Mouse (Mus musculus) neural tube, embryonic 13.5 days (tissue): ENCODE data around the gene Rhob. TPM values are rescaled to one million over a fixed set of nuclear protein-coding genes. Genes with fewer than 3 reads are reported as not detected.
"Not testable (repeated sequence)": the region's sequence is repeated elsewhere in the genome, so short reads cannot be mapped to it uniquely, and the experiment has no call there.

Experiments used
- ATAC-seq: fragments of 200-750 bp; cut with Nextera tagmentation; 2 replicates; pipeline ENCODE4 v1.8.0; 2017; ENCODE audit warnings: low read depth, mild to moderate bottlenecking, moderate TSS enrichment, moderate library complexity
- H3K27ac ChIP-seq: fragments of 300-500 bp; sonication (generic); replicated peaks from 2 replicates; pipeline ENCODE4 v1.5.1; 2015; ENCODE audit warnings: moderate library complexity, mild to moderate bottlenecking, inconsistent platforms
- H3K27me3 ChIP-seq: fragments of 300-500 bp; sonication (generic); 2 replicates; pipeline ENCODE4 v1.6.1; 2015; ENCODE audit warnings: mild to moderate bottlenecking, inconsistent platforms
- H3K36me3 ChIP-seq: fragments of 300-500 bp; sonication (generic); 2 replicates; pipeline ENCODE4 v1.6.1; 2015; ENCODE audit warnings: mild to moderate bottlenecking, inconsistent platforms
- H3K4me1 ChIP-seq: fragments of 300-500 bp; sonication (generic); replicated peaks from 2 replicates; pipeline ENCODE4 v1.6.1; 2015; ENCODE audit warnings: inconsistent platforms
- H3K4me2 ChIP-seq: fragments of 300-500 bp; sonication (generic); 2 replicates; pipeline ENCODE4 v1.6.1; 2015; ENCODE audit warnings: inconsistent platforms, mild to moderate bottlenecking, moderate library complexity
- H3K4me3 ChIP-seq: fragments of 300-500 bp; sonication (generic); 2 replicates; pipeline ENCODE4 v1.5.1; 2015; ENCODE audit warnings: mild to moderate bottlenecking, inconsistent platforms
- H3K9ac ChIP-seq: fragments of 300-500 bp; sonication (generic); 2 replicates; pipeline ENCODE4 v1.6.1; 2015; ENCODE audit warnings: moderate library complexity, mild to moderate bottlenecking, inconsistent platforms
- H3K9me3 ChIP-seq: fragments of 300-500 bp; sonication (generic); 2 replicates; pipeline ENCODE4 v1.6.1; 2016; ENCODE audit warnings: inconsistent platforms
- WGBS: fragments of 180-500 bp; shearing (Covaris S2); methylation state at CpG from one replicate; pipeline ENCODE4 v1.1.7; 2015; 5-methylcytosine and 5-hydroxymethylcytosine counted together
- polyA plus RNA-seq: library from polyadenylated mRNA; unstranded; fragments of >200 nt; fragmentation: Nextera tagmentation; extraction: Ambion mirVana; gene quantifications from 2 replicates; pipeline ENCODE4 v1.2.1, GENCODE M21; 2015

Rhob gene
- polyA plus RNA-seq, 1 experiment from 2014 or later = 81.1 TPM

DNA sequence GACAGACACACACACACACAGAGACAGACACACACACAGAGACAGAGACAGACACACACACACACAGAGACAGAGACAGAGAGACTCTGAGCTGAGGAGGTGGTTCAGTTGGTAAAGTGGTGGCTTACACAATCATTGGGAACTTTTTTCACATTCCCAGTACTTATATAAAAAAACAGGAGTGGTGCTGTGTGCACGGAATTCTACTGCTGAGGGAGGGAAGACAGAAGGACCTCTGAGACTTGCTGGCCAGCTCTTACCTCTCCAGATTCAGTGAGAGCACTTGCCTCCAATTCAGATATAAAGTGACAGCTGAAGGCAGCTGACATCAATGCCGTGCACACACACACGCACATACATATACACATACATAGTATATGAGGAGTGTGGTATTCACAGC, 34.1 kb downstream of the Rhob start:
- Histone ChIP-seq H3K4me2 (no peak overlapping the region), H3K4me1 (peaks cover 21% of the 10 kb centered on the region), H3K27me3 (no peaks in the 10 kb centered on the region), H3K9ac (no peak overlapping the region), H3K36me3 (no peaks in the 10 kb centered on the region), H3K9me3 (no peaks in the 10 kb centered on the region), H3K4me3 (no peak overlapping the region), H3K27ac (no peak overlapping the region)
- ATAC-seq = no peak
- 87% methylated on average over 3 of the region's 3 CpGs for WGBS

DNA sequence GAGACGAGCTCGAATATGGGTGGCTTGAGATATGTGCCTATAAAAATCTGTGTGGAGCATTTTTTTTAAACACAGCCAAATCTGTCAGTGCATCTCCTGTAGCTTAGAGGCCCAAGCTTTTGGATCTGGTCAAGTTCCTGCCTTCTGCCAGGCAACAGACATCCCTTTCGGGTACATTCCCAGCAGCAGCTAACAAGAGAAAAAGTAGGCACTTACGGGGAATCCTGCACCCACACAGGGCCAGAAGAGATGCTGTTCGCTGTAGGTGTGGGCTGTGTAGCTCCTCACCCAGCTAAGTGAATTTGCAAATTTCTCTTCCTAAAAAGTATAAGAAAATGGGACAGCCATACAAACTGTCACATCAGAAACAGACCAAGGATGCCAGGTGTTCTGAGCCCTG, 34.8 kb downstream of the Rhob start:
- Histone ChIP-seq H3K36me3 (no peaks in the 10 kb centered on the region), H3K9me3 (no peaks in the 10 kb centered on the region), H3K4me1 (peaks cover 21% of the 10 kb centered on the region), H3K27me3 (no peaks in the 10 kb centered on the region), H3K4me3 (no peak overlapping the region), H3K9ac (no peak overlapping the region), H3K27ac (no peak overlapping the region), H3K4me2 (no peak overlapping the region)
- no peak for ATAC-seq
- 90% methylated on average over 5 of the region's 5 CpGs for WGBS

DNA sequence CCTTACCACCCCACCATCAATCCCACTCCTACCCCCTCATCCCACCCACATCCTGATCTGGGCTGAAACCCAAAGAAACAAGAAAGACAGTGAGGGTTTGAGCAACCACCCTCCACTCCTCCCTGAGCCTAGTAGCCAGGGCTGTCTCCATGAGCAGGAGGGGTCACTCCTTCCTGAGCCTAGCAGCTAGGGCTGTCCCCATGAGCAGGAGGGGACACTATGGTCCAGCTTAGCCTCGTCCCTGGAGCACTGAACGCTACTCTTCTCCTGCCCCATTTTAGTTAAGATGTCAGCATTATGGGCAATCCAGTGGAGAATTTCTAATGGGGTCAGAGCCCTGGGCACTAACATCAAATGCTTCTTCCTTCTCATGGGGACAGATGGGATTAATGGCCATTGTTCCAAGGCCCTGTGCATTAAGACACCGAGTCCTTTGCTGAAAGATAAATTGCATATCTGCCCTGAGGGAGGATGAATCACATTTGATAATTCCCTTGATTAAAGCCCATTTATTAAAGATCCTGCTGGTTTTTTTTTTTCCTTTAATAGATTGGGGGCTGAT, 36.1 kb downstream of the Rhob start:
- ATAC-seq = 0 out of 2 replicates have a peak, but pooled peaks have one; percentile 37

DNA sequence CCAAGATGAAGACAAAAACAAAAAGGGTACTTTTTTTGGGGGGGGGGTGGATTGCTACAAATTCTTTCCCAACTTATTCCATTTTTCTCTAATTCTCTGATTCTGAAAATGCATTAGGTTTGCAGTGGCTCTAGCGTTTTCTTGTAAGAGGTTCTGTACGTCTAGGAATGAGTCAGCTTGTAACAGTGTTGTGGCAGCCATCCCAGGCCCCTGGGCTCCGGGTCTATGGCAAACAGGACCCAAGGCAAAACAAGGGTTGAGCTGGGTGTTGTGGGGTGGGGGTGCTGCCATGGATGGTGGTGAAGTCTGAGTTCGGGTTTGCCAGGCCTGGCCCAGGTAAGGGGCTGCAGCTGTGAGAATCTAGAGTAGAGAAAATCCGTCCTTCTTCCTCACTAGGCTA, 37.3 kb downstream of the Rhob start:
- H3K4me2 ChIP-seq = no peak overlapping the region

More for the DNA sequence above, 36.1 kb downstream of the Rhob start:
- Histone ChIP-seq H3K9ac (no peak overlapping the region), H3K27me3 (no peaks in the 10 kb centered on the region), H3K27ac (no peak overlapping the region), H3K9me3 (no peaks in the 10 kb centered on the region), H3K4me3 (no peak overlapping the region), H3K36me3 (no peaks in the 10 kb centered on the region), H3K4me1 (peaks cover 21% of the 10 kb centered on the region), H3K4me2 (no peak overlapping the region)
- WGBS = 21% methylated on average over 3 of the region's 3 CpGs

DNA sequence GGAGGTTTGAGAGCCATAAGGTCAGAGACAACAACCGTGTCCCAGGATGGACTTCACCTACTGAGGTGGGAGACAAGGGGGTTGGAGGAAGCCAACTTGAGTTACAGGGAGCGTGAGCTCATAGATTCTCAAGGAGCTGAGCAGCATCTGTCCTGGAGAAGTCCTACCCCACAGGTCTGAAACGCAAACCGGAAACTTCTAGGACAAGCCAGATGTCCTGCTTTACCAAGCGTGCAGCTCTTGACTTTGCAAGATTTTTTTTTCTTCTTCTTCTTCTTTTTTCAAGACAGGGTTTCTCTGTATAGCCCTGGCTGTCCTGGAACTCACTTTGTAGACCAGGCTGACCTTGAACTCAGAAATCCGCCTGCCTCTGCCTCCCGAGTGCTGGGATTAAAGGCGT, 38.2 kb downstream of the Rhob start:
- WGBS = 94% methylated on average over 8 of the region's 8 CpGs
- not testable (repeated sequence) for H3K27me3 ChIP-seq, H3K4me3 ChIP-seq, ATAC-seq, H3K4me2 ChIP-seq, H3K27ac ChIP-seq, H3K9ac ChIP-seq, H3K9me3 ChIP-seq, H3K36me3 ChIP-seq
- H3K4me1 ChIP-seq = peaks cover 13% of the 10 kb centered on the region

More for the DNA sequence above, 37.3 kb downstream of the Rhob start:
- Histone ChIP-seq H3K4me1 (peaks cover 15% of the 10 kb centered on the region), H3K9me3 (no peaks in the 10 kb centered on the region), H3K36me3 (no peaks in the 10 kb centered on the region), H3K27me3 (no peaks in the 10 kb centered on the region), H3K4me3 (no peak overlapping the region), H3K27ac (no peak overlapping the region), H3K9ac (no peak overlapping the region)
- WGBS = 84% methylated on average over 5 of the region's 5 CpGs
- no peak for ATAC-seq

DNA sequence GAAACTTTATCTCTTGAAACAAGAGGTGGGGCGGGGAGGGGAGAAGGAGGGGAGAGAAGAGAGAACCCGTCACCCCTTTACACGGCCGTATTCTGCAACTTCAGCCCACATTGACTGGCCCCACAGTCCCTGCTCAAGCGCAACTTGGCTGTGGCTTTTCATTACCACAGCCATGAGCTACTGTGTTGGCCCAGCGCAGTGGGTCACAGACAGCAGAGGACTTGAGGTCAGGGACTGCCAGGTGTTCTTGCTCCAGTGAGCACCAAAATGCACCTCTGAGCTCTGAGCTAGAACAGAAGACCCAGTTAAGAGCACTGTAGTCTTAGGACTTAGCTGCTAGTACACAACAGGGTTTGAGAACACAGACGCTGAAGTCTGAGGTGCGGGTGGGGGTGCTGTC, 41.4 kb downstream of the Rhob start:
- Histone ChIP-seq H3K4me3 (no peak overlapping the region), H3K36me3 (no peaks in the 10 kb centered on the region), H3K9ac (no peak overlapping the region), H3K9me3 (no peaks in the 10 kb centered on the region), H3K27ac (no peak overlapping the region), H3K27me3 (no peaks in the 10 kb centered on the region), H3K4me2 (no peak overlapping the region), H3K4me1 (peaks cover 3% of the 10 kb centered on the region; the same call in 1 of the 2 replicates)
- no peak for ATAC-seq
- WGBS = 88% methylated on average over 8 of the region's 8 CpGs

DNA sequence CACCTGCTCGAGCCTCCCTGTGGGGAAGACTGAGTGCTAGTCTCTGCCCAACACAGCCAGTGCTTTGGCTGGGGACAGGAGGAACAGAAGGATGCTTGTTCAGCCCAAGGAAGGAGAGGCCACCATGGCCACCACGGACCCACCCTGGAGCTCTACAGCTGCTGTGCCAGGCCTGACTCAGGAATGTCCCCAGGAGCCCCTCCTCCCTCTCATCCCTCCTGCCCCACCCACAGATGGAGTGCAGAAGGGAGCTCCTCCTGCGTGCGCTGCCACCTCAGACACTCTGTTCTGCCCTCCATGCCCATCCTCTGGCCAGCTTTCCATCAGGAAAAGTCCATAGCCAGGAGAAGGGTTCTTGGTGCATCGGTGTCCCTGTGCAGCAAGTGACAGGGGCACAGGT, 42.8 kb downstream of the Rhob start:
- Histone ChIP-seq H3K4me2 (no peak overlapping the region), H3K4me3 (no peak overlapping the region), H3K4me1 (peaks cover under 1% of the 10 kb centered on the region; the same call in 1 of the 2 replicates), H3K9ac (no peak overlapping the region), H3K27ac (no peak overlapping the region), H3K9me3 (no peaks in the 10 kb centered on the region), H3K27me3 (no peaks in the 10 kb centered on the region), H3K36me3 (no peaks in the 10 kb centered on the region)
- no peak for ATAC-seq
- 67% methylated on average over 5 of the region's 5 CpGs for WGBS

DNA sequence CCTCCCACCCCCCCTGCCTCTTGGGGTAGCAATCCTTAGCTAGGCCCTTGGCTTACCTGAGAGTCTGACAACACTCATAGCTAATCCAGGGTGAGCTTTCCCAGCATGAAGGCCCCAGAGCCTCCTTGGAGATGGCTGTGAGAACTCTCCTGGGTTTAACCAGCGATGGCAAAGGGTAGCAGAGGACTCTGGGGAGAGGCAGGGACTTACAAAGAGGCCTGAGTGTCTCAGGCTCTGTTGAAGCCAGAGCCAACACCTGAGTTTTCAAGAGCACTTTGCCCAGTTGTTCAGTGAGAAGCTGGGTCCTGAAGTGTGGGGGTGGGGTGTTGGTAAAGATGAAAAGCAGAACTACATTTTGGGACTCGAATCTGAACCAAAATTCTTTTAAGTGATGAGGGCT, 44.8 kb downstream of the Rhob start:
- H3K4me3 ChIP-seq = no peak overlapping the region
- H3K4me2 ChIP-seq = no peak overlapping the region
- H3K9ac ChIP-seq = no peak overlapping the region
- no peak overlapping the region for H3K27ac ChIP-seq
- peaks cover 10% of the 10 kb centered on the region; the same call in 1 of the 2 replicates for H3K4me1 ChIP-seq
- 63% methylated on average over 2 of the region's 2 CpGs for WGBS
- ATAC-seq = no peak
- no peaks in the 10 kb centered on the region for H3K27me3 ChIP-seq
- no peaks in the 10 kb centered on the region for H3K36me3 ChIP-seq
- no peaks in the 10 kb centered on the region for H3K9me3 ChIP-seq

DNA sequence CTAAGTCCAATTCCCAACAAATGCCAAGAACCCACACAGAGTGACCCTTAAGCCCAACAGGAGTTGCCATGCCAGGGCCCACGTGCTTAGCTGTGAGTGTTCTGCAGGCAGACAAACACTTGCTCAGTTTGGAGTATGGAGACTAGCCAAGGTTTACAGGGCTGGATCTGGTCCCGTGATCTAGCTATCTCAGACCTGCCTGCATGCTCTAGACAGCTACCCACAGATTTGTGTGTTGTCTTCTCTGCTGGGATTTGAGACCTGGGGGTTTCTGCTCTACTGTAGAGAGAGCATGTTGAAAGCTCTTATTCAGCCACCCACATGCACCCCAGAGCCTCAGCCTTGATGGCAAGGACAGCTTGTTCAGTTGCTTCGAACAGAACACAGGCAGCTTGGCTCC, 45.3 kb downstream of the Rhob start:
- Histone ChIP-seq H3K27ac (no peak overlapping the region), H3K36me3 (no peaks in the 10 kb centered on the region), H3K4me1 (peaks cover 10% of the 10 kb centered on the region; the same call in 1 of the 2 replicates), H3K4me3 (no peak overlapping the region), H3K9me3 (no peaks in the 10 kb centered on the region), H3K27me3 (no peaks in the 10 kb centered on the region), H3K4me2 (no peak overlapping the region), H3K9ac (no peak overlapping the region)
- WGBS = 75% methylated on average over 3 of the region's 3 CpGs
- no peak for ATAC-seq

DNA sequence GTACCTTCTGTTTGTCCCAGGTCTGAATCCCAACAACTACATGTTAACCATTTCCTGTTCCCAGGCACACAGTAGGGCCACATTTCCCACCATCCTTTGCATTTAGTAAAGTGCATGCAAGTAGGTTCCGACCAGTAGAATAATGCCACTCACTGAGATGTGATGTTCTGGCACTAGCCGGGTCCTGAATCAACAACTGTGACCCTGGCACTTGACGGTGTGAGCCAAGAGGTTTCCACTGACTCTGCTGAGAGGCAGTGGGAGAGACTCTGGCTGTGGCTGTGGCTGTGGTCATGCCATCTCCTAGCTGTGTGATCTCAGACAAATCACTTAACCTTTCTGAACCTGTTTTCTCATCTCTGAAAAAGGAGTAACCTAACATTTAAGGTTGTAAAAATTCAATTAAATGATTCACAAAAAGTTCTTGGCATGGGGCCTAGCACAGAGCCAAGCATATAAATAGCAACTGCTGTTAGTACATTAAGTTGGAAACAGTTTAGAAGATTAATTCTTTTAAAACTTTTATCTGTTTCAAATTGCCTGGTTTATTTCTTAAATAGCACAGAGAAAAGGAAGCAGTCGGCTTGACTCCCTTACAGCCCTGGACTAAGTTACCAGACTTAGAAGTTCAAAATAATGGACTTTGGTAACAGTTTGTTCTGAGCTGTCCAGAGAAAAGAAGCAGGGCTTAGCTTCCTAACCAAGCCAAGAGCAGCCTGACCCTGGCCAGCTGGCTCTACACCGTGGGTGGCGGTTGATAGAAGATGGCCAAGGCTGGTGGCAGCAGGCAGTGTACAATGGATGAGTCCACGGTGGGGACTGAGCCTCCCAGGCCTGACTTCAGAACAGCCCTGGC, 46.8 kb downstream of the Rhob start:
- WGBS = 86% methylated on average over 7 of the region's 7 CpGs
- no peak for ATAC-seq
- Histone ChIP-seq H3K4me1 (peaks cover 10% of the 10 kb centered on the region; the same call in 1 of the 2 replicates), H3K4me2 (no peak overlapping the region), H3K4me3 (no peak overlapping the region), H3K36me3 (no peaks in the 10 kb centered on the region), H3K9me3 (no peaks in the 10 kb centered on the region), H3K27me3 (no peaks in the 10 kb centered on the region), H3K27ac (no peak overlapping the region), H3K9ac (no peak overlapping the region)

DNA sequence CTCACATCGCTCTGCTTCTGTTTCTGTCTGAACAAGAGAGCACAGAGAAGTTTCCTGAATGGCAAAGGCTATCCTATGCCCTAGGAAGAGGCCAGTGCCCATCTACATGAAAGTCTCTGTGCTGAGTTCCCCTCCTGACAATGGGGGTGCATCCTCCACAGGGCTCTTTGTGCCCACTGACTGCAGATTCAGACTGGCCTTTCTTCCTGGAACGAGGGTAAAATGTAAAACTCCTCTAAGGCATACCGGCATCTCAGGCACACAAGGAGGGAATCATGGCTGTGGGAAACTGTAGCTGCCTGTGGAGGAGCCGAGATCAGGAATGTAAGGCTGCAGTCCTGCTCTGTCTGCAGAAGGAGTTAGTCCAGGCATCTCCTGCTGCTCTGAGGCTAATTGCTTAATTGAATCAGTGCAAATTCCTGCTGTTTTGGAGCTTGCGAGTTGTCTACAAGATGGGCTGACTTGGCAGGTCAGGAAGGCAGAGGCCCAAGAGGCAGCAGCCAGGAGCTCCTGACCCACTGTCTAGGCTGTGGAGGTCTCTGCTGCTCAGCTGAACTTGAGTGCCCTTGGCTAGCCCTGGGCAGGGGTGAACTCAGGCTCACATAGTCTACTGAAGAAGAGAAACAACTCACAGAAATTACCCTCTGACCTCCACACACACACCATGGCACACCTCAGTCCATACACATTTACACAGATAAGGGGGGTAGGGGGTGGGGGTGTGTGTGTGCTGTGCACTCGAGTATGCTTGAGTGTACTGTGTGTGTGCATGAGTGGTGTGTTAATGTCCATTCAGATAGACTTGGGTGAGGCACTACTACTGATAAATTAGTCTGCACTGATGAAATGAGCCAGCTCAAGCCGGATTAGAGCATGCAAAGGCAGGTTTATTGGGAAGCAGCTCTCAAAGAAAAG, 48.0 kb downstream of the Rhob start:
- H3K27ac ChIP-seq = no peak overlapping the region
- 32% methylated on average over 7 of the region's 7 CpGs for WGBS
- 0 out of 2 replicates have a peak, but pooled peaks have one; percentile 20 for ATAC-seq
- H3K9ac ChIP-seq = no peak overlapping the region
- peaks cover 12% of the 10 kb centered on the region; the same call in 1 of the 2 replicates for H3K4me1 ChIP-seq
- no peak overlapping the region for H3K4me3 ChIP-seq
- H3K27me3 ChIP-seq = no peaks in the 10 kb centered on the region
- no peak overlapping the region for H3K4me2 ChIP-seq
- no peaks in the 10 kb centered on the region for H3K36me3 ChIP-seq
- no peaks in the 10 kb centered on the region for H3K9me3 ChIP-seq

DNA sequence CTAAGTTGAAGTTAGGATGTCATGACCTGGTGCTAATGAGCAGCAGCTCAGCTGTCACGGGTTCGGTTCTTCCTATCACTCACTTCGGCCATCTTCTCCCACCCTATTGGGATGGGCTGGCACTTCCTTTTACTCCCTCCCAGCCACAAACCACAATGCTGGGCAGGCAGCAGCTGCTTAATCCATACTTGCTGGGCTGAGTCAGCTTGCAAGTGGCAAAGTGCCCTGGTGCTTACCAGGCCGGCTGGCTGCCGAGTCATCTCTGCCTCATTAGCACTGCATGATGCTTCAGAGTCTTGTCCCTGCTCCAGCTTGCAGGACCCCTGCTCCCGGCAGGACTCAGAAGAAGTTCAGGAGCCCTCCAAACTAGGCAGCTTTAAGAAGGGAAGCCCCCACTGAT, 49.2 kb downstream of the Rhob start:
- ATAC-seq = no peak
- H3K9me3 ChIP-seq = no peaks in the 10 kb centered on the region

More for the DNA sequence above, 49.2 kb downstream of the Rhob start:
- H3K36me3 ChIP-seq = no peaks in the 10 kb centered on the region
- 75% methylated on average over 6 of the region's 6 CpGs for WGBS
- no peak overlapping the region for H3K4me2 ChIP-seq
- no peak overlapping the region for H3K9ac ChIP-seq
- H3K27me3 ChIP-seq = no peaks in the 10 kb centered on the region
- no peak overlapping the region for H3K4me3 ChIP-seq
- H3K27ac ChIP-seq = no peak overlapping the region
- H3K4me1 ChIP-seq = peaks cover 12% of the 10 kb centered on the region; the same call in 1 of the 2 replicates
